Mouse (Mus musculus) cerebellum, adult 2 months (tissue): ENCODE measurements around the gene Spata31d1d.

Source experiments
- CTCF ChIP-seq: fragments of 200-500 bp; IDR thresholded peaks from 2 replicates; pipeline ENCODE4 v1.5.1; 2011; ENCODE audit warnings: low read depth, mild to moderate bottlenecking, control low read depth, low read length, moderate library complexity, borderline replicate concordance; ENCODE audit not compliant: insufficient read depth
- POLR2A ChIP-seq: fragments of 200-500 bp; IDR thresholded peaks from 2 replicates; pipeline ENCODE4 v1.6.1; 2011; ENCODE audit warnings: low read length, control low read depth, borderline replicate concordance; ENCODE audit not compliant: insufficient read depth

DNA sequence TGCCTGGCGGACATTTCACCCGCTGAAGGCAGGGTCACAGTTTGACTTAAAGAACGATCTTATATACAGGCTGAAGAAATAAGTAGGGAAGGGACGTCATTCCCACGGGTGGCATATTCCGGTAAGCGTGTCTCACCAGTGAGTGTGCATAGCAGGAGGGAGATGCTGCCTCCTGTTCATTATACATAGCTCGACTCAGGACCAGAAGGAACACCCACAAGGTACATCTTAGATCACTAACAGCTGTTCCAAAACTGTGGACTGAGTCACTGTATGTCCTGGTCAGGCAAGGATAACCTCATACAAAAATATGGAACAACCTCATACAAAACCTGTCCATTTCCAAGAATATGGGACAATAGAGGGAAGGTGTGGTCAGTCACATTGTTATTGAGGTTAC is 32.4 kb downstream of the Spata31d1d start:
- TF ChIP-seq CTCF (no peak), POLR2A (no peak)
